Mouse (Mus musculus): ENCODE data around the gene Fmnl2.

DNA sequence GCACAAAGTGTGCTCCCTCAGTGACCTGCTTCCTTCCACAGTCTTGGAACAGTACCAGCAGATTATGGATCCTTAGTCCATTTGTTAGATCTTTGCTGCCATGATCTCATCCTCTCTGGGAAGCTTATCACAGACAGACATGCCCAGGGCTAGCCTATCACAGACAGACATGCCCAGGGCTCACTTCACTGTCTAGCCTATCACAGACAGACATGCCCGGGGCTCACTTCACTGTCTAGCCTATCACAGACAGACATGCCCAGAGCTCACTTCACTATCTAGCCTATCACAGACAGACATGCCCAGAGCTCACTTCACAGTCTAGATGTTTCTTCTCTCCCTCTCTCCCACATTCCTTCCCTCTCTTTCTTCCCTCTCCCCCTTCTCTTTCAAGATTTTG lies 171.2 kb downstream of the Fmnl2 start:
- TF ChIP-seq CTCF (IDR thresholded peaks at IDR 0.05; ENCODE audit: control insufficient read depth, insufficient read depth, insufficient read length) = no peak
- no peak for TF ChIP-seq CEBPB (IDR thresholded peaks at IDR 0.05; ENCODE audit: low read depth)
- no peak for TF ChIP-seq MAX (IDR thresholded peaks at IDR 0.05)
